Mouse (Mus musculus) erythroblast, adult 5-6 weeks (primary cell): Measurements from ENCODE around the gene Polr3b. TPM values are rescaled to one million over a fixed set of nuclear protein-coding genes. Genes with fewer than 3 reads are reported as not detected.

Experiments
- ATAC-seq: replicated peaks from 2 replicates; pipeline ENCODE4 v1.8.0; 2016; ENCODE audit warnings: moderate number of reproducible peaks, mild to moderate bottlenecking, moderate TSS enrichment, inconsistent platforms; ENCODE audit not compliant: poor library complexity, low FRiP score, severe bottlenecking
- total RNA-seq, 2 experiments: library from RNA; stranded (forward) in 1 of 2; stranded (reverse) in 1 of 2; fragments of 150-400 nt in 1 of 2; fragments of 200-764, 138-1000 nt in 1 of 2; gene quantifications; 2 replicates each; pipeline versions ENCODE4 v1.2.3 to v1.2.4; 2015 to 2017; ENCODE audit warnings: low replicate concordance in 2 of 2

Gene Polr3b
- total RNA-seq, 2 experiments from 2014 or later, result 50.5 to 81.8 TPM

DNA sequence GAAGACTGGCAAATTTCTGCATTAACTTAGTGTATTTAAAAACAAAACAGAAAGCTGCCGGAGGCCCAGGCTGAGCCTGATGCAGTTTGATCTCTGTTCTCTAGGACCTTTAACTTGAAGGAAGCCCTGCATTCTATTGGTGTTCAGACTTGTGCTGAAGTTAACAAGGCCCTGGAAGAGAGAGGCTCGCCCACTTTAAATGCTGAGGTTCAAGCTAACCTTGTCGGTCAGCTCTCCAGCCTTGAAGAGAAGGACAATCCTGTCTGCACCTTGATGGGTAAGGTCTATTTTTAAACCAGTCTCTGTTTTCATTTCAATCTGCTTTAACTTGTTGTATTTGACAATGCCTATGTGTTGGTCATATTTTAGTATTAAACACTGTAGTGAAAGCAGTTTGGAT is 13.7 kb upstream of the Polr3b start:
- ATAC-seq, result no peak

DNA sequence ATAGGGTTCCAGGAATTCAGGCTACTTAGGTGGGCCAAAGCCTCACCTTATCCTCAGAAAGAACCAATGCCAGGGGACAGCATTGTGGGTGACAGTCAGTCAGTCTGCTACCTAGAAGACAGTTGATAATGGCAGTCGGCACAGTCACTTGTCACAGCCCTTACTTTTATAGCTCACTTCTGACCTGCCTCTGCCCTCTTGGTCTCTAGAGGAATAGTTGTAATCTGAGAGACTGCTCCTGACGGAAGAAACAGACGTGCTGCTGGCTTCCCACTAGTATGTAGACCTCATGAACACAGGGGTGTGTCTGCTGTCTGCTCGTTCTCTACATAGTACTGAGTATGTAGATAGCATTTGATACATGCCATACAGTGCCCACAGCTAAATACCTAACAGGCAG is 11.8 kb upstream of the Polr3b start:
- no peak for ATAC-seq

DNA sequence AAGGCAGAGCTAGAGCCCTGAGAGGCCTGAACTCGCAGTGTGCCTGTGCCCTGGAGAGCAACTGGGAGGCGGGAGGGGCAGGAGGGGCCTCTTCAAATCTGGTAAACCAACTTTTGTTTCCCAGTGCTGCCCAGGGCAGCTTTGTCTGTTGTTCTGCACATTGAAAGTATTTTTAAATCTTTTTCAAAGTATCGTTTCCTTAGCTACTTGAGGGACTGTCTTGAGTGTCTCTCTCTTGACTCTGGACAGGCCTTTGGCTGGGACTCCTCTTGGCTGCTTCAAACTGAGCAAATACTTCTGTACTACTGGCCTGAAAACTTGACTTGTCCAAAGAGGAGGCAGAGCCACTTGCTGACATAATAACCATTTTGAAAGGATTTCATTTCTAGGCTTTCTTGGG is 11.3 kb upstream of the Polr3b start:
- no peak for ATAC-seq

DNA sequence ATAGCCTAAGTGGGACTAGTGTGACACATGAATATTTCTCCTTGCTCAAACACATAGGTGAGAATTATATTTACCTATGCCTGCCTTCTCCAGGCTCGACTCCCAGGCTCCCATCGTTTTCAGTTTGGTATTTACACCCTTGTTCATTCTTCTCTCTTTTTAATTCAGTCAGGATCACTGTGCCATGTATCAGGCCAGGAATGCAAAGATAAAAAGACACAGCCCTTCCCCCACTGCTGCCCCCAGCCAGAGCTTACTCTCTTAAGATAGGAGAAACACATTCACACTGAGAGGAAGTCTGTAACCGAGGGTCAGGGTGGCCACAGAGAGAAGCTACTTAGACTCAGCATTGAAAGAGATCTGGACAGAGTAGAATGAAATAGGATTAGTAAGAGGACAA is 10.4 kb upstream of the Polr3b start:
- ATAC-seq, result no peak

DNA sequence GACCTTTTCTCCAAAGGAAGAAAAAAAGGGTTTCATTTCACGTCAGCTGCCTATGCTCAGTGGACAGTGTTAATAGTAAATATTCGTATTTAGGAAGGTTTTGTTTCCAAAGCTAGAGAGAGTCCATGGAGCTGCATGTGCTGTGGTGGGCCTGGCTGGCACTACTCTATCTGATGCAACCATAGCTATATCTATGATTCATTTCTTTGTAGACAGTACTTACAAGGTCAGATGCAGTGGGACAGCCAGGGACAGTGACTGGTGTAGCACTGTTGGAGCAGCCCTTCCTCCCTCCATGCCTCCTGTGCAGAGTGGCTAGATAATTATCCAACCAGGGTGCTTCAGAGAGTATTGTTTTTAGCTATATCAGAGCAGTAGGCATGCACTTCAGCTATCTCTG is 9.8 kb upstream of the Polr3b start:
- ATAC-seq, result no peak

DNA sequence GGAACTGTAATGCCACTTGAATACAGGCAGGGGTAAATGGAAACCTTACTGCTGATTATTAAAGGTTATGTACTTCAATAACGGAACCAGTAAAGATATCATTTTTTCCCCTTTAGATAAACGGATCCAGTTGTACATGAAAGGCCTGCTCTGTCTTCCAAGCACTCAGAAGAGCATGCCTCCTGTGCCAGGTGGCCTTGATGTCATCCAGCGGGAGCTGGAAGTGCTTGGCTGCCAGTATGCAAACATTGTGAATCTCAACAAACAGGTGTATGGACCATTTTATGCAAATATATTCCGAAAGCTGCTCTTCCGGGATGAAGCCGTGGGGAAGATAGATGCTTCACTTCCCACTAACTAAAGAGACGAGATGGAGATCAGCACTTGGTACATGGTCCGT is 8.7 kb upstream of the Polr3b start:
- ATAC-seq, result no peak

DNA sequence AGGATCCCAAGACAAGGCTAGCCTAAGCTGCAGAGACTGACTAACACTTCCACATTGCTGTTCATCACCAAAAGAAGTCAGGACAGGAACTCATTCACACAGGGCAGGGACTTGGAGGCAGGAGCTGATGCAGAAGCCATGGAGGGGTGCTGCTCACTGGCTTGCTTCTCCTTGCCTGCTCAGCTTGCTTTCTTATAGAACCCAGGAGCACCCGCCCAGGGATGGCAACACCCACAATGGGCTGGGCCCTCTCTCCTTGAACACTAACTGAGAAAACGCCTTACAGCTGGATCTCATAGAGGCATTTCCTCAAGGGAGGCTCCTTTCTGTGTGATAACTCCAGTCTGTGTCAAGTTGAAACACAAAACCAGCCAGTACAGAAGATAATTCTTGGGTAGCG is 7.0 kb upstream of the Polr3b start:
- ATAC-seq, result no peak

DNA sequence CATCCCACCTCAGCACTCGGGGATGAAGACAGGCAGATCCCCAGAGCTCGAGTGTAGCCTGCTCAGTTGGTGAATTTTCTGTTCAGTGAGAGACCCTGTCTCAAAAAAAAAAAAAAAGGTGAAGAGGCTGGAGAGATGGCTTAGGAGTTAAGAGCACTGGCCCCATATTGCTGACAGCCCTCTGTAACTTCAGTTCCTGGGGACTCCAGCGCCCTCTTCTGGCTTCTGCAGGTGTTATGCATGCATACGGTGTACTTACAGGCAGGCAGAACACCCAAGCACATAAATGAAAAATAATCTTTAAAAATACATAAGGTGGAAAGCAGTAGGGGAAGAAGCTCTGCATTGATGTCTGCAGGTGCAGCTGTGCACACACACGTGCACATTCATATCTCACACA is 9.1 kb downstream of the Polr3b start:
- ATAC-seq, result peak; percentile 70

DNA sequence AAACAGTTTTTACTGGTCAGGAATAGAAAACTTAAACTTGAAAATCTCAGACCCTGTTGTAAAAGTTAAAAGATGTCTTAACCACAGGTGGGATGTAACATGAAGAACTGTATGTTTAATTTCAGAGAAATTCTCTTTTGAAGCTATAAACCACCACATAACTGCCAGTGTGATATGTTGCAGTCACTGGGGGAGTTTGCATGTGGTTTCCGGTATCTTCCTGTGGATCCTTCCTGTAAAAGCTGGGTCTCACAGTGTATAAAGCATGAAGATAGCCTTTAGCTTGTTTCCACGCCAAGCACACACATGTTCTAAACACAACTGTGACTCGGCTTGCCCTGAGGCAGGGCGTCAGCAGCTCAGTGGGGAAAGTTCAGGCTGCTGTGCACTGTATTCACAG is 9.9 kb downstream of the Polr3b start:
- no peak for ATAC-seq

DNA sequence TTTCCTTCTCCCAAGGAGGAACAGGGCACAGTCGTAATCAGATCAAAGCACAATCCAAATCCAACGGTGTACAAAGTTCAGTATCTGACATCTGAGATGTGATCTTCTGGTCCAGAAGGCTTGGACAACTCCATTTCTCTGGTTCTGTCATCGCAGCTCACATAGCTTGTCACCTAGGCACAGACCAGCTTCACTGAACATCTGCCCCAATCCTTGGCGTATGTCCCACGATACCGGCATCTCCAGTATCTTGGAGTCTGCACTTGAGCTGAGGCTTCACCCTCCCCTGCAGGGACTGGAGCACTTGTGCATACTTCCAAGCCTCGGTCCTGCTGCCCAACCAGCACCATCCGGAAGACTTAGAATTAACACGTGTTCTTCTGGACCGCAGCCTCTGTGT is 14.6 kb downstream of the Polr3b start:
- ATAC-seq, result no peak

DNA sequence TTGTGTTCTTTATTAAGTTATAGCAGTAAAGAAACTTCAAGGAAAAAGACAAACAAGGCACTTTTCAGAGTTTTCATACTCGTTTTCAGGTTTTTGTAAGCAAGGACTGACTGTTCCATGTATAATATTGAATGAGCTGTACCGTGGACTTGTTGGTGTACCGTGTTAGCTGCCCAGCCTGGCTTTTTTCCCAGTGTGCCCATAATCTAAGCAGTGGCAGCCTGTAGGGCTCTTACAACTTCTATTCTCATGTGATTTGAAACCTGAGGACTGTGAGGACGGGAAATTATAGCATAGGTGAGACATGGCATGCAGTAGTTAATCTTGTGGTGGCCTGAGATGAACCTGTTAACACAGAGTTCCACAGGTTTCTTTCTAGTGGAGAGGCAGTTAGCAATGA is 16.3 kb downstream of the Polr3b start:
- no peak for ATAC-seq

DNA sequence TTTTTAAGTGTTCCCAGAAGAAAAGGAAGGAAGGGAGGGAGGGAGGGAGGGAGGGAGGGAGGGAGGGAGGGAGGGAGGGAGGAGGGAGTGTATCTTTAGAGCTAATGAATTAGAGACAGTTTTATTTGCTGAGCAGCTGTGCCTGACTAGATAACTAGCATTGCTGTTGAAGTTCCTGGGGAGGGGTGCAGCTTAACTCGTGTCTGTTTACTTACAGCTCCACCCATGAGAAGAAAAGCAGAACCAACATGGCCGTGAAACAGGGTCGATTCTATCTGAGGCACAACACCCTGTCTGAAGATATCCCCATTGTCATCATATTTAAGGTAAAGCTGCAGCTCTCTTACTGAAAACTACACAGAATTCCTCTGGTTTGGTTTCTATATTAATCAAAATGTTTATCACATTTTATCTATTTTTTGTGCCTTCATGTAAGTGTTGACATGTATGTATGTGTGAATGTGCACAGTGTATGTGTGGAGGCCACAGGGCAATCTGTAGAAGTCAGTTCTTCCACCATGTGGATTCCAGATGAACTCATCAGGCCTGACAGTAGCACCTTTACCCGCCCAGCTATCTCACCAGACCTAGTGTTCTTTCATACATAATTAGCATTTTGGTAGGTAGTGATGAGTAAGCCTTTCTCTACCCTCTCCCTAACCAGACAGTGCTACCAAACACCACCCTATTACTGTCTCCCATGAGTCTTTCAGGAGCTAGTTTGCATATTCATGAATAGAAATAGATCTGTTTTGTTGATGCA is 17.6 kb downstream of the Polr3b start:
- peak; percentile 93 for ATAC-seq

DNA sequence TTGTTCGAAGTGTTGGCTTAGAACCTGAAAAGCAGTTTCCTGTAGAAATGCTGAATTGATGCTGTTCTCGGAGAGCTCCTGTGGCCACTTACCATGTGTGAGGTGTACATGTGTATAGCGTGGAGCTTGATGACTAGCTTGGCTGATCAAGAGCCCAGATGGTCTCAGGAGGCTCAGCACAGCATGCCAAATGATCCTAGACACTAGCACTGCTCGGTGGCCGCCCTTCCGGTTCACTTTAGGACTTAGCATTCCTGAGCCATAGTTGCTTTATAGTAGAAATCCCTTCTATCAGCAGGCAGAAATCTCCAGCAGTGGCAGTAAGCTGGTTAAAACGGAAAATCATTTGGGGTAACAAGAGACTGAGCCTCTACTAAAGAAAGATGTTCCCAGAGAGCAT is 18.8 kb downstream of the Polr3b start:
- no peak for ATAC-seq

DNA sequence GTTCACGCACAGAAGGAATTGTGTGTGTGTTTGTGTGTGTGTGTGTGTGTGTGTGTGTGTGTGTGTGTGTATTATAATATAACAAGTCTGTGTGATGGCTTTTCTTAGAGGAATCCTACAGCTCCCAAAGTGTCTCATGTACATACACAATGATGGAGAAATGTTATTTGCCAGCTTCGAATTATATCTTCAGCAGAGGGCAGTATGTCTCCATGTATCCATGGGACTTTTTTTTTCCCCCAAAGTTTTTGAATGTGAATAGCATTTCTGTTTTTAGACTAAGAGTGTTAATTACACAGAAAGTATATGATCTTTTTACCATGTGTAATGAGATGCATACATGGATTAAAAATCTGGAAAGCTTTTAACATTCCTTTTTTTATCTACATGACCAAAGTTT is 19.5 kb downstream of the Polr3b start:
- ATAC-seq, result no peak

DNA sequence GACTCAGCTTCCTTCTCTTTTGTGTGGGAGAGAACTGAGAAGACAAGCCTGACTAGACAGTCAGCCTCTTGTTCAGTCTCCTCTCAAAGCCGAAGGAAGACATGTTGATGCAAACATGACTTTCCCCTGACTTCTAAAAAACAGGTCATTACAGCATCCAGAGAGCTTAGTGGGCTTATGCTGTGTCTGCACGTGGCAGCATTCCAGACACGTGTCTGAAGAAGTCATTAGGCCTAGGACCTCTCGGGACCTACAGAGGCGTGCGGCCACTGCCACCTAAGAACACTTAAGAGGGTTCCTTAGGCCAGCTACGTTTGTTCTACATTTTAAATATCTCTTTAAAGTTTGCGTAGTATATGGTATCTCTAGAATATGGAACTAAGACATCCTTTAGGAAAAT is 23.8 kb downstream of the Polr3b start:
- ATAC-seq, result no peak

DNA sequence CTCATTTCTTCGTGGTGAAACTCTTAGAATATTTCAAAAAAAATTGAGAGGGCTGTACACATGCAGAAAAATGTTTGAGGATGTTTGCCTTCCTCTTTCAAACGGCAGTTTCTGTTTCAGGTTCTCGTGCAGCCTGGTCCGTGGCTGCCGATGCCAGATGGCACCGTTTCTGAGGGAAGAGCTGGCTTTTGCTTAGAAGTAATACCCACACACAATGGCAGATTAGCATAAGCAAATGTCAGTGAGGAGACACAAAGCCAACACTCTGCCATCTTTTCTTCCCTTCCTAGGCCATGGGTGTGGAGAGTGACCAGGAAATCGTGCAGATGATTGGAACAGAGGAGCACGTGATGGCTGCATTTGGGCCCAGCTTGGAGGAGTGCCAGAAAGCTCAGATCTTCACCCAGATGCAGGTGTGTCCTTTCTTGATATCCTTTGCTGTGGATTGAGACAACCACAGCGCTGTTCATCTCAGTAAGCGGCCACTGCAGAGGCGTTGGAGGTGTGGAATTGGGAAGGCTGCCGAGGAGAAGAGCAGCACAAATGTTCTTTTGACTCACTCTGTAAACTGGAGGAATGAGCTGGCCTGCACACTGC is 24.5 kb downstream of the Polr3b start:
- ATAC-seq, result peak; percentile 88

DNA sequence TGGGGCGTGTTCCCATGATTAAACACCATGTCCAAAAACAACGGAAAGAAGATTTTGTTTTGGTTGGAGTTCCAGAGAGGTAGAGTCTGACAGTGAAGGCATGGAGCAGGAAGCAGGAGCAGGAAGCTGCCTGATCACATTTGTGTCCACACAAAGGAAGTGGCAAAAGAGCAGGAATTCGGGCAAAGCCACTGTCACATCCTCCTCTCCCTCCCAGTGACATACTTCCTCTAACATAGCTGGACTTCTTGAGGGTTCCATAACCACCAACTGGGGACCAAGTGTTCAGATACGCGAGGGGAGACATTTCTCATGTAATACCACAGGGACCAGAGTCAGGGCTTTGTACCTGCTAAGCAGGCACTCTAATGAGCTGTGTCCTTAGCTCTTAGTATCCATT is 25.2 kb downstream of the Polr3b start:
- ATAC-seq, result no peak

DNA sequence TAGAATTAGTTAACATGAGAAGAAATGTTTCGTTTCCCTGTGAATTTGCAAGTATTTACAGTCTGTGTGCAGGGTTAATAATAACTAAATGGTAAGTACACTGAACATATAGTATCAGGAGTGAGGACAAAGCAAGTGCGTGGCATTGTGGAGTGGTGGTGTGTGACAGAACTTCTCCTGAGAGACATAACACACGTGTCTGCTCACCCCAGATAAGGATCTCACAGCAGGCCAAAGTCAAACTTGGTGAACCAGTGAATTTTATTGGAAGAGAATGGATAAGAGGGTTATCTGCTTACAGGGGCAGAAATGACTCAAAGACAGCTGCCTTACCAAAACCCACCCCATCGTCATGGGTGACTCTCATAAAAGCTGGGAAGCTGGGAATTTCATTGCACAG is 26.8 kb downstream of the Polr3b start:
- ATAC-seq, result no peak

DNA sequence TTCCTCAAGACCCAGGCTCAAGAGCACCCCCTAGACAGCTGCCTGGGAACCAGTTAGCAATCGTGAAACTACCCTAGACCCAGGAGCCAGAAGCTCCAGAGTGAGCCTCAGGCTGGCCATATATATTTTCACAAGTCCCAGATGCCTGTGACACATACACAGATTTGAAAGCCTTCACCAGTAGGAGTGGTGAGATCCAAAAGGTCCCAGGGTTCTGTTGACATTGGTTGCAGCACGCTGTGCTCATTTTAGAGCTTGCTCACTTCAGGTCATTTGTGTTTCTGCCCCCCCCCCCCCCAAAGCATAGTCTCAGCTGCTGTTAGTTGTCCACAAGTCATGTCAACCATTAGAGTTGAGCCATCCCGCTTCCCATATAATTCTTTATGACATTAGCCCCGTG is 31.9 kb downstream of the Polr3b start:
- ATAC-seq, result no peak

DNA sequence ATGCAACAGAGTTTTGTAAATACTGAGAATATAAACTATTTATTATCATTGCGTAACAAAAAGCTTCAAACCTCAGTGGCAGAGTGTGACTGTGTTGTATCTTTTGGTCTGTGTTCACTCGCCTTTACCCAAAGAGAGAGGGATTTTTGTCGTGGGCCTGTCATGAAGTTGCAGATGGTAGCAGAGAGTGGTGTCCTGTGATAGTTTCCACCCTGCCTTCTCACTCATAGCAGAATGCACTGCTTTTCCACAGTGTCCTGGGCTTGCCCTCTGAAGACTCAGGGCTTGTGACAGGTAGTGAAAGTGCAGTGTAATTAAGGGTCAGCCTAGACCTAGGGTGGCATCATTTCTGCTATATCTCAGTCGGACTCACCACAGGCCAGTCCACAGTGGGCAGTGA is 32.6 kb downstream of the Polr3b start:
- ATAC-seq, result no peak

DNA sequence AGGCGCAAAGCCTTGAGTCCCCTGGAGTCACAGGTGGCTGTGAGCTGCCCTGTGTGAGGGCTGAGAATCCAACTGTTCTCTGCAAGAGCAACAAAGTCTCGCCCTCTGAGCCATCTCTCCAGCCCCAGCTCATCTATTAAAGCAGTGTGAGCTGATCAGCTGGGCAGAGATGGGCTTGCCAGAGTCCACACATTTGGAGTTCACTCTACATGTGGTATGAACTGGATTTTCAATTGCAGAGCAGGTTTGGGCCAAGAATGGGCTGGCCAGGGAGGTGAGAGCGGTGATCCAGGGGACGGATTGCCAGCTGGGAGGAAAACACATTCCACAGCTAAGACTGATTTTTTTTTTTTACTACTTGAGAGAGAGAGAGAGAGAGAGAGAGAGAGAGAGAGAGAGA is 34.5 kb downstream of the Polr3b start:
- ATAC-seq, result no peak
